Mouse (Mus musculus) frontal cortex, postnatal 10 days (tissue): ENCODE measurements at regions not wholly inside any gene's neighbourhood (a gene's known extent, or its start where the extent isn't known, plus 50 kb on each side); places are given as distances from the start of the nearest gene placed in this dataset.
"Not testable (repeated sequence)": the region's sequence is repeated elsewhere in the genome, so short reads cannot be mapped to it uniquely, and the experiment has no call there.

Experiments
- DNase-seq, 2 experiments: peaks; one replicate each; pipeline ENCODE4 v3.0.0; 2022; ENCODE audit warnings: low spot score in 2 of 2, mixed read lengths in 1 of 2

GRCm38 (mm10) chr8:78065890-78066493 is 147.1 kb upstream of the Ttc29 start:
- no peak for DNase-seq

DNA sequence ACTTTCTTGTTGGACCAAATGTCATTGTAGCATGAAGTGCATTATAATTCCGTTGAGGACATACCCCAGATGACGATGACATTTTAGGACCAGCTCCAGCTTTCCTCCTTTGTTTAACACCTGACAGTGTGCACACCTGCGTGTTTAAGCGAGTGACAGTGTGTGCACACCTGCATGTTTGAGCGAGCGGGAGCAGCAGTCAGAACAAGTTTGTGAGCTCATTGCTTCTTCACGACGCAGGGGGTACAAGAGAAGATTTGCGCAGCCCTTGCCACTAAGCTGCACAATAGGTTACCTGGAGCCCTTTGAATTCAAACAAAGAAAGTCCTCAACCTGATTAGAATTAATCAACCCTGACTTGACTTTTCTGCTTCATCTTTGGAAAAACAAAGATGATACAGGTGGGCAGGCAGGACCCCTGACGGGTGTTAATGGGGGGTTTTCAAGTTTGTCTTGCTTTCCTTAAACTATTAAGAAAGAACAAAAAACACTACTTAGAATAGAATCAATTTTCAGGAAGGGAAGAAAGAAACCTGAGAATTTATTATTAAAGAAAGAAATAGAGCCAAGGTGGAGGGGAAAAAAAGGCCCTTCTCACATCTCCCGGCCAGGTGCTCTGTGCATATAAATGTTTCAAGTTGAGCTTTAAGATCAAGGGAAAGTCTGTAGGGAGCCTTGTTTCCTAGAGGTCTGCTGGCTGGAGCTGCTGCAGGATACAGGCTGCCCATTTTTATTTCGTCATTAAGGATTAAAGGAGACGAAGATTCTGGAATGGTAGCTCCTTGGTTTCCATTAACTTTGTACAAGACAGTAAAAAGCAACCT is 144.8 kb upstream of the Ttc29 start:
- DNase-seq = no peak

DNA sequence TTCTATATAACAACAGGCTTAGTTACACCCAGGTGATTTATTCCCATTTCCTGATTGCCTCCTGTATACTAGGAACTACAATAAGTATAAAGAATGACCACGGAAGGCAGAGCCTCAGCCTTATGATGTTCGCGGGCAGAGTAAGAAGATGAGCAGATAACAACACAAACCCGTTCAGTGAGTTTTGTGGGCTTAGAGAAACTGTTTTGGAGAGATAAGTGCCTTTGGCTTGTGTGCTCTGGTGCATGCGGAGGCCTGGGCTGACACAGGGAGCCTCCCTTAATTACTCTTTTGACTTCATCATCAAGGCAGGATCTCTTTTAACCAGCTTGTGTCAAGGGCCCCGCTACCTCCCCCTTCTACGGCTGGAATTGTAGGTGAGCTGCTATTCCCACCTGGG is 139.3 kb upstream of the Ttc29 start:
- no peak for DNase-seq

DNA sequence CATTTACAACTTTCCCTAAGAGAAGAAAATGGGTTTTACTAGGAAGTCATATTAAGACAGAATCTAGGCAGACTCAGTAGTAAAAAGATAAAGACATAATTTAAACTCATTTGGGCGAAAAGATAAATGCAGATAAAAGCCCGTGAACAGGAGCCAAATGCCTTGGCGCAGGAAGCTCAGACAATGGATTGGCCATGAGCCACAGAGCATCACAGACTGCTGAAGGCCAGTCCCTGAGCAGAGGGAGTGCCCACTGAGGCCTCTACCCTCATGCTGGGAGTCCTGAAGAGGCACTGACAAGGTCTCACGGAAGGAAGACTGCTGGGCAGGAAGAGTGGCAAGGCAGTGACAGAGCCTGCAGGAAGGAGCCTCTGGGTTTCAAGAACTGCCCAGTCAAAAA is 136.0 kb upstream of the Ttc29 start:
- no peak for DNase-seq

DNA sequence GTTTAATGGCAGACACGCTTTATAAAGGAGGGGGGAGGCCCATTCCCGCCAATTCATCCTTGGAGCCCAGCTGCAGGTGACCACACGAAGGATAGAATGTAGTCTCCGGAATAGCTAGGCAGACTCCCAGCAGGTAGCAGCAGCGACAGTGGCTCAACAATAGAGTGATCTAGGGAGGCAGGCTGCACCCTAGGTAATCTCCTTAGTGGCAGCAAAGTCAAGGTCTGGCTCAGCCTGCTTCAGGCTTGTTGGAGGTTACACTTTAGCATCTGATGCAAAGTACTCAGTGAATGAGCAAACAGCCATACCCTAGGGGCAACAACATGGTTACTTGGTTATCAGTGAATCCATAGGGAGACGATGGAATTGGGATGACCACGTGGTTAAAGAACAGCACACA is 131.7 kb upstream of the Ttc29 start:
- not testable (repeated sequence) for DNase-seq

DNA sequence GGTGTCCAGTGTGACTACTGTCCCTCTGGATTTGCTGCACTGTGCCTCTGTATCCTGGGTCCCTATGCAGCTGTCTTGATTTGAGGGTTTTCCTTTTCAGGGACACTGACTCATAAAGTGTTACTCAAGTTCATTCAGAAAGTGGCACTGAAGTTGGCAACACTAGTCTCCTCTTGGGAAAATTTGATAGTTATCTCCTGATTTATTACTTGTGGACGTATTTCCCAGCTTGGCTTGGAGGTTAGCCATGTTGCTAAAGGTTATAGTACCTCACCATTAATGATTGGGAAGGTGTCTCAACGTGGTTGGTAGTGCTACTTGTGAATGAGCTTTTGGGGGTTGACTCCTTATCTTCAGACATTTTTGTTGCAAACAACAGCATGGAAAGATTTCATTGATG is 130.1 kb upstream of the Ttc29 start:
- DNase-seq = no peak

GRCm38 (mm10) chr8:78086361-78086760 is 126.7 kb upstream of the Ttc29 start:
- no peak for DNase-seq

DNA sequence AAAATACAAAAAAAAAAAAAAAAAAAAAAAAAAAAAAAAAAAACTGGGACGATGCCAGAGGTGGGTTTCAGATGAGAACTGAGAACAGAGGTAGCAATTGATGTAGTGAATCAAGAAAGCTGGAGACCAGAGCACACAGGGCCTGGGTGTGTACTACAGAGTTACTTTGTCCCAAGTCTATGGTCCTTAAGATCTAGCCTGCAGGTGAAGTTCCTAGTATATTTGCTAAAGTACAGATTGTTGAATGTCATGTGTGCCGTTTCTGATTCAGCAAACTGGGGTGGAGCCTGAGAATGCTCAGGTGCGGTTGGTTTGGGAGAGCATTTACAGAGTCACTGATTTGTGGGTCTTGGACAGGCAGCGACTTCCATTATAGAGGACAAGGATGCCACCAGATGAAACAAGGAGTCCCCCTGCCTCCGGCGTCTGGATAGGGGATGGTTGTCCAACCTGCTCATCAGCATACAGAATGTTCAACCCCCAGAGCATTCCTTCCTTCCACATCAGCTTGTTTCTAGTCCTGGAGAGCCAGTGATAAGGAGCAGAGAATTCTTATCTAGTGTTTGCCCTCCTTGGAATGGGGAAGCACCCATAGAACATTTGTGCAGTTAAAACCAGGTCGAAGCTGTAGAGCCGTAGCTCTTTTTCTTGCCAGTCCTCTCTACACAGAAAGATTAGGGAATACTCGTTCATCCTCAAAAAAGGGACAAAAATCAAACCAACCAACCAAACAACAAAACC is 122.5 kb upstream of the Ttc29 start:
- DNase-seq = no peak

DNA sequence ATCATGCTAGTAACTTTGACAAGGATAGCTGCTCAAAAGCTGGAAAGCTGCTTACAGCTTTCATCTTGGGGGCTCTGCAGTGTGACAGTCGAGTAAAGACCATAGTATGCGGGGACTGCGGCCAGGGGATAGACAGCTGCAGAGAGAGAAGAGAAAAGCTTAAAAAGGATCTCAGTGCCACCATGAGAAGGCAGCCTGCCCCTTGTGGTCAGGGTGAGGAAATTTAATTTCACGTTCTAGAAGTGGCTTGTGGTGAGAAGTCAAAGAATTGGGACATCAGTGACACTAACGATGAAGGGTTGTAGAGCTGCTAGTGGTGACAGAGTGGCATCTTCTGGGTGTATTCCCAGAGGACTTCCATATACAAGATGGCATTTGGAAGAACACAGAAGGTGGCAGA is 116.7 kb upstream of the Ttc29 start:
- no peak for DNase-seq

DNA sequence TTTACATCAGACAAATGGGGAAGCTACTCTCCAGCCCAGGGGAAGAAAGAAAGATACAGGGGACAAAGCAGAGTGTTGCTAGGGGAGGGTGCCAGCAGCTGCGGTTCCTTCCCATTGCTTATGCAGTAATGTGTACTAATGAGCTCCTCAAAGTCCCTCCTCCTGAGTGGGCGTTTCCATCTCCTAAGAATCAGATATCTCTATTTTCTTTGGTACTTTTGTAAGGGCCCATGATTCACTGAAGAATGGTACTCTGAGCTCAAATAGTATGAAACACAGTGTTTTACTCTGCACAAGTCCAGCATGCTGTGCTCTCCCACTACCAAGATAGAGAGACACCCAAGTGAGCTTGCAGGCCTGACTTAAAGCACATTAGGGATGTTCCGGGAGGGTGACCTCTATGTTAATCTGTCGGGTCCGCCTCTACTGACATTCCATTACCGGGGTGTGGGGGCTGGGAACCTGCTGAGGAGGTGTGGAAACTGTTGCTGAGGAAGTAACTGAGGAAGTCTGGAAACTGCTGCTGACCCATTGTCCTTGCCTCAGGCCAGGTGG is 114.8 kb upstream of the Ttc29 start:
- DNase-seq = no peak

DNA sequence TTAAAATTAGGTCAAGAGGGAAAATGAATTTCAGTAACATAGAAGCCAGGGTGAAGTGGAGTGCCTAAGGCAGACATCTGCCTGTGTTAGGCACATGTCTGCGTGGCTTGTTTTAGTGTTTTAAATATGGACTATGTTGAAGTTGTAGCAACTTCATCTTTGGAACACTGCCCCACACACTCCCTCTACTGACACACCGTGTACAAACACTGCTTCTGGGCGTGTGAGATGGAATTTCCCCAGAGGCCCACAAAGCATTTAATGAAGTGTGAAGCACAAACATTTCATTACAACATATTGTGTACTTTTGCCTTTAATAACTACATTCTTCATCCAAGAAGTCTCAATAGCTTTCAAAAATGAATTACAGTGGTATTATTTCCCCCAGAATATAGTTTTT is 114.0 kb upstream of the Ttc29 start:
- no peak for DNase-seq

GRCm38 (mm10) chr8:78107339-78107738 is 105.8 kb upstream of the Ttc29 start:
- no peak for DNase-seq

DNA sequence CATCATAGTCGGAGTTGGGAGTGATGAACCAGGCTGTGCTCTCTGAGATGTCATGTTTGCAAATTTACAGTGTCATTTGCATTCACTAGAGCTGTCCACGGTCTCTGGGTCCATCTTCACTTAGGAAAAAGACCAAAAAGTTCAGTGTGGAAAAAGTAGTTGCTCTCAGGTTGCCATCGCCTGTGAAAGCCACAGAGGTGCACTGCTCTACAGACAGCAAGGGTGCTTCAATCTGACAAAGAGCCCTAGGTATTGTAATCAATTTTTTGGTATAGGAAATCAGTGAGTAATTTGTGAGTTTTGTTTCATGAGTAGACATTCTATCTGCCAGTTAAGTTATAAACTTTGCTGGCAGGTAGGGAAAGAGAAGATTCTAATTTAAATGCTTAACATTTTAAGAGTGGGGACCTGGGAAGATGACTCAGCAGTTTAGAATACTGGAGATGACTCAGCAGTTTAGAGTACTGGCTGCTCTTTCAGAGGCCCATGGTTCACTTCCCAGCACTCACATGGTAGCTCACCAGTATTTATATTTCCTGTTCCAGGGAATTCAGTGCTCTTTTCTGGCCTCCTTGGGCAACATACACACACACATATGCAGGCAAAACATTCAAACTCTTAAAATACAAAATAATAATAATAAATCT is 103.0 kb upstream of the Ttc29 start:
- DNase-seq = no peak

DNA sequence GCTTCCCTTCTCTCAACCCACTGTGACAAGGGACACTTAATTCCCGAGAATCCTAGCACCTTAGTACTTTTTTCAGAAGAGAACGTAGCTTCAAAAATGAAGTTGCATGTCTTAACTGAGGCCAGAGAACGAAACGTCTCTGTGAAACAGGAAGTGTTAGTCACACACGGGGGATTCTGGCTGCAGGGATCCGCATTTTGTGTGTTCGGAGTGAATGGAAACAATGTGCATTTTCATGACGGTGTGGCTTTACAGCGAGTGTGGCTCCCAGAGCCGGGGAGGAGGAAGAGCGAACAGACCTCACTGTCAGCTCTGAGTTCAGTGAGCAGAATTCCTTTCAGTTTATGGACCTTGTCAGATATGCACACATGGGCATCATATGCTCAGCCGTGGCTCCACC is 100.0 kb upstream of the Ttc29 start:
- no peak for DNase-seq

- DNase-seq = no peak
Observed at GRCm38 (mm10) chr8:78114512-78114911, 98.6 kb upstream of the Ttc29 start.

- DNase-seq = no peak
Observed at GRCm38 (mm10) chr8:78117191-78117590, 95.9 kb upstream of the Ttc29 start.

GRCm38 (mm10) chr8:78118493-78118892 is 94.6 kb upstream of the Ttc29 start:
- no peak for DNase-seq

GRCm38 (mm10) chr8:78119682-78120081 is 93.4 kb upstream of the Ttc29 start:
- peak; percentile 14 to 25 for DNase-seq

GRCm38 (mm10) chr8:78124248-78124647 is 88.8 kb upstream of the Ttc29 start:
- no peak for DNase-seq

DNA sequence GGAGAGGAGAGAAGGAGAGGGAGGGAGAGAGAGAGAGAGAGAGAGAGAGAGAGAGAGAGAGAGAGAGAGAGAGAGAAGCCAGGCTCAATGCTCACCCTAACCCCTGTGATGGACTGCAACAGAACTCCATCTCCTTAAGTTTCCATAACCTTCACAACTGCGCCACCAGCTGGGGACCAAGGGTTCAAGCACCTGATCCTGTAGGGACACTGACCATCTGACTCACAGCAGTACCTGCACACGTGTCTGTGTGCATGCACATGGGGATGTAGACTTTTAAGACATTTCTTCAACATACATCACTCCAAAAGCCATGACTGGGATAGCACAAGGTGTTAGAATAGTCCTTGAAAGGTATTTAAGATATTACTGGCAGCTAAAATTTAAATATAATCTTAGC is 85.2 kb upstream of the Ttc29 start:
- DNase-seq = no peak

GRCm38 (mm10) chr8:78129061-78129460 is 84.0 kb upstream of the Ttc29 start:
- no peak for DNase-seq

GRCm38 (mm10) chr8:78139514-78139913 is 73.6 kb upstream of the Ttc29 start:
- not testable (repeated sequence) for DNase-seq
